Mouse (Mus musculus): ENCODE measurements around the gene Tomm40. TPM values are rescaled to one million over a fixed set of nuclear protein-coding genes. Genes with fewer than 3 reads are reported as not detected.

Tomm40 gene
- total and polyA plus RNA-seq, 2 experiments from 2014 or later, result 133 to 161 TPM

- H3K27me3 ChIP-seq (ENCODE audit: insufficient read depth, low read length), result no peaks in the 10 kb centered on the region
Observed at GRCm38 (mm10) chr7:19750217-19751069, 35.2 kb upstream of the Tomm40 start, which contains the start of gene Nectin2. Gene Nectin2, minus strand, starts transcription at chr7:19750483.

GRCm38 (mm10) chr7:19749389-19750216, 34.4 kb upstream of the Tomm40 start:
- WGBS, result 2% methylated on average over 31 of the region's 46 CpGs
- peak overlapping the region; percentile 93 for H3K9ac ChIP-seq (replicated peaks; ENCODE audit: low read length, poor library complexity, severe bottlenecking)
- no peaks in the 10 kb centered on the region for H3K27me3 ChIP-seq (ENCODE audit: insufficient read depth, low read length)
- H3K4me3 ChIP-seq (ENCODE audit: low read depth, low read length), result peak overlapping the region; percentile 83
- H3K4me1 ChIP-seq (ENCODE audit: insufficient read depth, low read length), result peaks cover 21% of the 10 kb centered on the region
- H3K9me3 ChIP-seq (ENCODE audit: low read length), result no peaks in the 10 kb centered on the region
- H3K36me3 ChIP-seq (ENCODE audit: insufficient read depth, low read length), result no peaks in the 10 kb centered on the region
- peak overlapping the region; percentile 92 for H3K4me2 ChIP-seq (ENCODE audit: low read depth, low read length, poor library complexity, severe bottlenecking)
- peak; percentile 97 for DNase-seq (ENCODE audit: low spot score)
- TF ChIP-seq CTCF (IDR thresholded peaks at IDR 0.05), result peak; percentile 84
- H3K27ac ChIP-seq (ENCODE audit: low read depth, low read length), result peak overlapping the region; percentile 79
- peak; percentile 92 for ATAC-seq (ENCODE audit: low FRiP score)

More at GRCm38 (mm10) chr7:19750217-19751069, 35.2 kb upstream of the Tomm40 start, which contains the start of gene Nectin2:
- ATAC-seq (ENCODE audit: low FRiP score), result peak; percentile 73
- Histone ChIP-seq H3K9ac (replicated peaks; ENCODE audit: low read length, poor library complexity, severe bottlenecking) (peak within 1 kb of the TSS; percentile 93), H3K4me3 (ENCODE audit: low read depth, low read length) (peak within 1 kb of the TSS; percentile 83), H3K36me3 (ENCODE audit: insufficient read depth, low read length) (no peaks in the 10 kb centered on the region), H3K4me2 (ENCODE audit: low read depth, low read length, poor library complexity, severe bottlenecking) (peak within 1 kb of the TSS; percentile 92), H3K27ac (ENCODE audit: low read depth, low read length) (peak within 1 kb of the TSS; percentile 79), H3K9me3 (ENCODE audit: low read length) (no peaks in the 10 kb centered on the region), H3K4me1 (ENCODE audit: insufficient read depth, low read length) (peaks cover 21% of the 10 kb centered on the region)
- peak; percentile 86 for TF ChIP-seq CTCF (IDR thresholded peaks at IDR 0.05)
- DNase-seq (ENCODE audit: low spot score), result peak; percentile 88
- WGBS, result 17% methylated on average over 19 of the region's 19 CpGs

- no peak for TF ChIP-seq CTCF (IDR thresholded peaks at IDR 0.05)
Observed at GRCm38 (mm10) chr7:19748219-19749195, 33.3 kb upstream of the Tomm40 start.

DNA sequence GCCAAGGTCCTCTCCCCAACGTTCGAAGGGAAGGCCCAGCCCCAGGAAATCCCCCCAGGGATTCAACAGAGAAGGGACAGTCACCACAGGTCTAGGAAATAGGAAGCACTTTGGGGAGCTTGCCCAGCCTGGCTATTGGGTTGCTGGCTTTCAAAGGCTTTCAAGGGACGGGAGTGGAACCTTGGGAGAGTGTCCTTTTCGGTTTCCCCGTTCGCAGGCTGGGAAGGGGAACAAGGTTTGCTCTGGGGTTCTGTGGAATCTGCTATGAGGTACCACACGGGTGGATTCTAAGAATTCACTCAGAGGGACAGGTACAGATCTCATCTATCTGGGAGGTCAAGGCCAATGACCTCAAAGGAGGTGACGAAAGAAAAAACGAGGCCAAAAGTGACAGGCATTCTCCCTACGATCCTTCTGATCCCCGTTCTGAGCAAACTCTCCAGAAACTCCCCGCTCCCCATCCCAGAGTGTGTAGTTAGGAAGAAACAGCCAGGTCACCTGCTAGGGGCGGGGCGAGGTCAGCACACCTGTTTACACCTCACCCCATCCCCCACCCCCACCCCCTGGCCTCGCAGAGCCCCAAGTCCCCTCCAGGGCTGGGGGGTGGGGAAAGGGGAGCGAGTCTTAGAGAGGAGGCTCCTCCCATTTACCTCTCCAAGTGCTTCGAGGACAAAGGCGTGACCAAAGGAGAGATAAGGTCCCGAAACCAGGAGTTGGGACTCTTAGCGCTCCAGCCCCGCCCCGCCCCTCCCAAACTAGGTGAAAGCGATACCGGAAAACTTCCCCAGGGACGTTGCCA, 32.4 kb upstream of the Tomm40 start:
- Histone ChIP-seq H3K4me1 (ENCODE audit: insufficient read depth, low read length) (peaks cover 21% of the 10 kb centered on the region), H3K9me3 (ENCODE audit: low read length) (no peaks in the 10 kb centered on the region), H3K27me3 (ENCODE audit: insufficient read depth, low read length) (no peaks in the 10 kb centered on the region), H3K4me3 (ENCODE audit: low read depth, low read length) (peak overlapping the region; percentile 83), H3K4me2 (ENCODE audit: low read depth, low read length, poor library complexity, severe bottlenecking) (peak overlapping the region; percentile 92), H3K36me3 (ENCODE audit: insufficient read depth, low read length) (no peaks in the 10 kb centered on the region), H3K9ac (replicated peaks; ENCODE audit: low read length, poor library complexity, severe bottlenecking) (peak overlapping the region; percentile 93), H3K27ac (ENCODE audit: low read depth, low read length) (no peak overlapping the region)
- no peak for TF ChIP-seq CTCF (IDR thresholded peaks at IDR 0.05)
- DNase-seq (ENCODE audit: low spot score), result no peak
- 8% methylated on average over 23 of the region's 25 CpGs for WGBS
- ATAC-seq (ENCODE audit: low FRiP score), result no peak

More at GRCm38 (mm10) chr7:19748219-19749195, 33.3 kb upstream of the Tomm40 start:
- H3K4me2 ChIP-seq (ENCODE audit: low read depth, low read length, poor library complexity, severe bottlenecking), result peak overlapping the region; percentile 92
- no peaks in the 10 kb centered on the region for H3K27me3 ChIP-seq (ENCODE audit: insufficient read depth, low read length)
- H3K9ac ChIP-seq (replicated peaks; ENCODE audit: low read length, poor library complexity, severe bottlenecking), result peak overlapping the region; percentile 93
- peak overlapping the region; percentile 79 for H3K27ac ChIP-seq (ENCODE audit: low read depth, low read length)
- no peaks in the 10 kb centered on the region for H3K36me3 ChIP-seq (ENCODE audit: insufficient read depth, low read length)
- peak overlapping the region; percentile 83 for H3K4me3 ChIP-seq (ENCODE audit: low read depth, low read length)
- under 1% methylated on average over 30 of the region's 32 CpGs for WGBS
- H3K4me1 ChIP-seq (ENCODE audit: insufficient read depth, low read length), result peaks cover 21% of the 10 kb centered on the region
- ATAC-seq (ENCODE audit: low FRiP score), result peak; percentile 14
- no peak for DNase-seq (ENCODE audit: low spot score)
- no peaks in the 10 kb centered on the region for H3K9me3 ChIP-seq (ENCODE audit: low read length)
